Mouse (Mus musculus) CH12.LX (cell line): ENCODE results near the gene Amdhd1. TPM values are rescaled to one million over a fixed set of nuclear protein-coding genes. Genes with fewer than 3 reads are reported as not detected.

Experiments used
- DNase-seq: peaks from one replicate; pipeline ENCODE4 v3.0.0-alpha.2; 2013; ENCODE audit errors: extremely low read depth
- H3K27ac ChIP-seq: 2 replicates; pipeline ENCODE4 v1.5.1; 2012; ENCODE audit warnings: low read depth, mild to moderate bottlenecking, control low read depth, moderate library complexity; ENCODE audit not compliant: insufficient read depth
- H3K27me3 ChIP-seq: replicated peaks from 2 replicates; pipeline ENCODE3; 2012; ENCODE audit warnings: inconsistent platforms
- H3K36me3 ChIP-seq, 2 experiments: replicated peaks in 1 of 2; 2 replicates each; pipeline versions ENCODE3 to v1.6.1; 2012; ENCODE audit warnings: inconsistent platforms in 1 of 2, low read length in 1 of 2, mild to moderate bottlenecking in 1 of 2, mixed read lengths in 1 of 2, moderate library complexity in 1 of 2; ENCODE audit not compliant: control insufficient read depth in 1 of 2, insufficient read depth in 1 of 2
- H3K4me1 ChIP-seq, 2 experiments: 2 replicates each; pipeline ENCODE4 v1.6.1; 2012; ENCODE audit warnings: inconsistent platforms in 1 of 2, moderate library complexity in 1 of 2; ENCODE audit not compliant: insufficient read depth in 2 of 2, control insufficient read depth in 1 of 2
- H3K4me2 ChIP-seq: 2 replicates; pipeline ENCODE4 v1.6.1; 2012; ENCODE audit warnings: low read depth, mild to moderate bottlenecking, control low read depth; ENCODE audit not compliant: poor library complexity, insufficient read depth, severe bottlenecking
- H3K4me3 ChIP-seq, 3 experiments: fragments of 150-350 bp in 1 of 3; sonication (generic) in 1 of 3; replicated peaks in 1 of 3; 2 replicates each; pipeline versions ENCODE3 to v1.5.1; 2011 to 2012; ENCODE audit warnings: low read depth in 2 of 3, low read length in 2 of 3, mild to moderate bottlenecking in 2 of 3, moderate library complexity in 2 of 3, control low read depth in 1 of 3, improper control_type of control experiment in 1 of 3, inconsistent platforms in 1 of 3, mixed read lengths in 1 of 3; ENCODE audit not compliant: poor library complexity in 1 of 3
- H3K79me2 ChIP-seq: replicated peaks from 2 replicates; pipeline ENCODE4 v1.6.1; 2012; ENCODE audit warnings: mild to moderate bottlenecking, moderate library complexity; ENCODE audit not compliant: control insufficient read depth, poor library complexity, insufficient read depth, severe bottlenecking; ENCODE audit errors: extremely low read depth
- H3K9ac ChIP-seq: 2 replicates; pipeline ENCODE4 v1.6.1; 2012; ENCODE audit warnings: low read depth, mild to moderate bottlenecking, control low read depth, moderate library complexity; ENCODE audit not compliant: insufficient read depth
- H3K9me3 ChIP-seq: replicated peaks from 2 replicates; pipeline ENCODE3; 2012; ENCODE audit warnings: low read length, inconsistent platforms, mixed read lengths
- BHLHE40 ChIP-seq: IDR thresholded peaks from 2 replicates; pipeline ENCODE4 v1.6.1; 2011; ENCODE audit warnings: mild to moderate bottlenecking, low read depth, low read length, improper control_type of control experiment
- CHD1 ChIP-seq: IDR thresholded peaks from 2 replicates; pipeline ENCODE4 v1.6.1; 2012; ENCODE audit warnings: low read depth, low read length, improper control_type of control experiment, inconsistent platforms
- CHD2 ChIP-seq: IDR thresholded peaks from 2 replicates; pipeline ENCODE4 v1.6.1; 2011; ENCODE audit warnings: low read length, improper control_type of control experiment
- CTCF ChIP-seq, 2 experiments: IDR thresholded peaks in 1 of 2; conservative IDR thresholded peaks in 1 of 2; 2 replicates each; pipeline ENCODE4 v1.5.1; 2011 to 2012; ENCODE audit warnings: low read depth in 2 of 2, low read length in 2 of 2, improper control_type of control experiment in 1 of 2, inconsistent platforms in 1 of 2, mild to moderate bottlenecking in 1 of 2, moderate library complexity in 1 of 2
- E2F4 ChIP-seq: IDR thresholded peaks from 2 replicates; pipeline ENCODE4 v1.6.1; 2011; ENCODE audit warnings: low read depth, low read length, improper control_type of control experiment; ENCODE audit not compliant: insufficient replicate concordance
- ELF1 ChIP-seq: IDR thresholded peaks from 2 replicates; pipeline ENCODE4 v1.6.1; 2014; ENCODE audit warnings: low read depth, mild to moderate bottlenecking, inconsistent platforms, low read length, improper control_type of control experiment
- EP300 ChIP-seq: IDR thresholded peaks from 2 replicates; pipeline ENCODE4 v1.6.1; 2011; ENCODE audit warnings: low read length, improper control_type of control experiment
- ETS1 ChIP-seq: conservative IDR thresholded peaks from 2 replicates; pipeline ENCODE4 v1.6.1; 2012; ENCODE audit warnings: low read depth, mild to moderate bottlenecking, inconsistent platforms, low read length, improper control_type of control experiment, moderate library complexity
- GABPA ChIP-seq: IDR thresholded peaks from 2 replicates; pipeline ENCODE4 v1.6.1; 2012; ENCODE audit warnings: low read depth, low read length, improper control_type of control experiment, inconsistent platforms; ENCODE audit not compliant: insufficient replicate concordance
- HCFC1 ChIP-seq: IDR thresholded peaks from 2 replicates; pipeline ENCODE4 v1.6.1; 2012; ENCODE audit warnings: low read depth, mild to moderate bottlenecking, inconsistent platforms, low read length, improper control_type of control experiment
- IRF4 ChIP-seq: IDR thresholded peaks from 2 replicates; pipeline ENCODE4 v1.6.1; 2014; ENCODE audit warnings: low read depth, mild to moderate bottlenecking, inconsistent platforms, low read length, improper control_type of control experiment
- JUN ChIP-seq: IDR thresholded peaks from 2 replicates; pipeline ENCODE4 v1.6.1; 2011; ENCODE audit warnings: low read depth, mild to moderate bottlenecking, low read length, improper control_type of control experiment, moderate library complexity; ENCODE audit not compliant: insufficient read depth
- JUND ChIP-seq: conservative IDR thresholded peaks from 2 replicates; pipeline ENCODE4 v1.6.1; 2011; ENCODE audit warnings: low read depth, low read length, improper control_type of control experiment
- KAT2A ChIP-seq: IDR thresholded peaks from 2 replicates; pipeline ENCODE4 v1.6.1; 2012; ENCODE audit warnings: low read length, improper control_type of control experiment, inconsistent platforms; ENCODE audit not compliant: insufficient replicate concordance
- MAFK ChIP-seq: IDR thresholded peaks from 2 replicates; pipeline ENCODE4 v1.6.1; 2011; ENCODE audit warnings: low read length, improper control_type of control experiment; ENCODE audit not compliant: insufficient replicate concordance
- MAX ChIP-seq: IDR thresholded peaks from 2 replicates; pipeline ENCODE4 v1.6.1; 2011; ENCODE audit warnings: low read length, improper control_type of control experiment
- MAZ ChIP-seq: IDR thresholded peaks from 2 replicates; pipeline ENCODE4 v1.6.1; 2012; ENCODE audit warnings: low read depth, mild to moderate bottlenecking, inconsistent platforms, low read length, improper control_type of control experiment, moderate library complexity
- MEF2A ChIP-seq: IDR thresholded peaks from 2 replicates; pipeline ENCODE4 v1.6.1; 2014; ENCODE audit warnings: low read depth, mild to moderate bottlenecking, inconsistent platforms, low read length, improper control_type of control experiment, borderline replicate concordance
- MXI1 ChIP-seq: IDR thresholded peaks from 2 replicates; pipeline ENCODE4 v1.6.1; 2011; ENCODE audit warnings: mild to moderate bottlenecking, low read depth, low read length, improper control_type of control experiment
- MYC ChIP-seq: IDR thresholded peaks from 2 replicates; pipeline ENCODE4 v1.6.1; 2011; ENCODE audit warnings: low read depth, mild to moderate bottlenecking, improper control_type of control experiment, low read length
- NELFE ChIP-seq: IDR thresholded peaks from 2 replicates; pipeline ENCODE4 v1.6.1; 2011; ENCODE audit warnings: low read depth, low read length, improper control_type of control experiment
- NRF1 ChIP-seq: IDR thresholded peaks from 2 replicates; pipeline ENCODE4 v1.6.1; 2014; ENCODE audit warnings: low read depth, mild to moderate bottlenecking, inconsistent platforms, low read length, improper control_type of control experiment, moderate library complexity
- PAX5 ChIP-seq: IDR thresholded peaks from 2 replicates; pipeline ENCODE4 v1.6.1; 2012; ENCODE audit warnings: low read length, inconsistent platforms, mixed read lengths
- POLR2A ChIP-seq: IDR thresholded peaks from 2 replicates; pipeline ENCODE4 v1.6.1; 2011; ENCODE audit warnings: low read depth, mild to moderate bottlenecking, improper control_type of control experiment, low read length
- POLR2AphosphoS2 ChIP-seq: IDR thresholded peaks from 2 replicates; pipeline ENCODE4 v1.6.1; 2011; ENCODE audit warnings: low read depth, low read length, improper control_type of control experiment
- RAD21 ChIP-seq: IDR thresholded peaks from 2 replicates; pipeline ENCODE4 v1.6.1; 2011; ENCODE audit warnings: low read depth, mild to moderate bottlenecking, low read length, improper control_type of control experiment, moderate library complexity
- RCOR1 ChIP-seq: conservative IDR thresholded peaks from 2 replicates; pipeline ENCODE4 v1.6.1; 2012; ENCODE audit warnings: low read depth, mild to moderate bottlenecking, inconsistent platforms, low read length, improper control_type of control experiment
- SIN3A ChIP-seq: IDR thresholded peaks from 2 replicates; pipeline ENCODE4 v1.6.1; 2012; ENCODE audit warnings: low read length, improper control_type of control experiment, inconsistent platforms
- SMC3 ChIP-seq: IDR thresholded peaks from 2 replicates; pipeline ENCODE4 v1.6.1; 2011; ENCODE audit warnings: low read depth, low read length, improper control_type of control experiment
- TBP ChIP-seq: conservative IDR thresholded peaks from 2 replicates; pipeline ENCODE4 v1.6.1; 2011; ENCODE audit warnings: low read depth, low read length, improper control_type of control experiment
- TCF12 ChIP-seq: IDR thresholded peaks from 2 replicates; pipeline ENCODE4 v1.6.1; 2014; ENCODE audit warnings: low read depth, mild to moderate bottlenecking, inconsistent platforms, low read length, improper control_type of control experiment
- UBTF ChIP-seq: IDR thresholded peaks from 2 replicates; pipeline ENCODE4 v1.6.1; 2012; ENCODE audit warnings: low read depth, mild to moderate bottlenecking, inconsistent platforms, low read length, improper control_type of control experiment, moderate library complexity
- USF1 ChIP-seq: IDR thresholded peaks from 2 replicates; pipeline ENCODE4 v1.6.1; 2014; ENCODE audit warnings: low read depth, mild to moderate bottlenecking, inconsistent platforms, low read length, improper control_type of control experiment
- USF2 ChIP-seq: conservative IDR thresholded peaks from 2 replicates; pipeline ENCODE4 v1.6.1; 2011; ENCODE audit warnings: low read depth, low read length, improper control_type of control experiment
- ZC3H11A ChIP-seq: IDR thresholded peaks from 2 replicates; pipeline ENCODE4 v1.6.1; 2012; ENCODE audit warnings: low read depth, mild to moderate bottlenecking, inconsistent platforms, low read length, improper control_type of control experiment
- ZKSCAN1 ChIP-seq: IDR thresholded peaks from 2 replicates; pipeline ENCODE4 v1.6.1; 2012; ENCODE audit warnings: low read depth, inconsistent platforms, low read length, improper control_type of control experiment, borderline replicate concordance
- ZMIZ1 ChIP-seq: IDR thresholded peaks from 2 replicates; pipeline ENCODE4 v1.6.1; 2012; ENCODE audit warnings: low read depth, mild to moderate bottlenecking, inconsistent platforms, low read length, improper control_type of control experiment
- ZNF384 ChIP-seq: IDR thresholded peaks from 2 replicates; pipeline ENCODE4 v1.6.1; 2012; ENCODE audit warnings: low read depth, low read length, improper control_type of control experiment, inconsistent platforms
- dilution Hi-C: fragments of 300-500 bp; cut with MboI; formaldehyde crosslinking; loops from 2 replicates; pipeline ENCODE4 v1.14.3; 2020; ENCODE audit warnings: low sequenced_read_pairs; ENCODE audit not compliant: extremely low pct_unique_long_range_greater_than_20kb, extremely low pct_ligation_motif_present
- in situ Hi-C: fragments of 300-500 bp; cut with MboI; formaldehyde crosslinking; loops from 3 replicates; pipeline ENCODE4 v1.14.3; 2019; ENCODE audit warnings: low sequenced_read_pairs, low pct_ligation_motif_present, low pct_unique_long_range_greater_than_20kb, mixed read lengths
- polyA plus RNA-seq: library from polyadenylated mRNA; unstranded; fragments of >175 nt; gene quantifications from 2 replicates; pipeline ENCODE4 v1.2.1, GENCODE M21; 2012; ENCODE audit warnings: low read depth; ENCODE audit not compliant: insufficient read length
- total RNA-seq, 2 experiments: library from RNA; depleted of rRNA; stranded (reverse); fragments of 300-350 nt in 1 of 2; fragments of >200 nt in 1 of 2; gene quantifications; 2 replicates each; pipeline ENCODE4 v1.2.3; 2012 to 2014

The Amdhd1 gene
- 4.6 and 8.4 TPM in 2 replicates for total RNA-seq (2012; rRNA removed)
- total RNA-seq (2014; rRNA removed) = 2.4 and 3.3 TPM in 2 replicates
- polyA plus RNA-seq = 2.3 and 2.4 TPM in 2 replicates

- Histone ChIP-seq H3K9me3 (no peaks in the 10 kb centered on the region), H3K27ac (peak within 1 kb of the TSS; percentile 99), H3K27me3 (no peaks in the 10 kb centered on the region), H3K4me1 (peaks cover 0 to 36% of the 10 kb centered on the region in 2 experiments; a peak in 3 of 4 replicates), H3K36me3 (no peaks in the 10 kb centered on the region), H3K9ac (peak within 1 kb of the TSS; percentile 85), H3K79me2 (no peaks in the 10 kb centered on the region), H3K4me3 (peak within 1 kb of the TSS; percentile 46 to 77 (median 56)), H3K4me2 (peak within 1 kb of the TSS; percentile 73)
- dilution Hi-C loops (no loop called here), in situ Hi-C loops (loop anchor here (5.0 kb wide), 1 partner anchor 37 kb away; no protein-coding TSS in a partner anchor)
- no peak for TF ChIP-seq POLR2AphosphoS2
- peak; percentile 78 for TF ChIP-seq MAZ
- TF ChIP-seq ZMIZ1 = no peak
- TF ChIP-seq RCOR1 = 0 out of 2 replicates have a peak, but pooled peaks have one; percentile 71
- no peak; the same call in 1 of the 2 replicates for TF ChIP-seq ZNF384
- TF ChIP-seq MAFK = no peak
- TF ChIP-seq SMC3 = peak; percentile 96
- TF ChIP-seq POLR2A = peak; percentile 43; the same call in 1 of the 2 replicates
- TF ChIP-seq CHD2 = no peak
- TF ChIP-seq IRF4 = peak; percentile 70; the same call in 1 of the 2 replicates
- peak; percentile 100 for TF ChIP-seq BHLHE40
- TF ChIP-seq MAX = peak; percentile 74
- TF ChIP-seq TCF12 = peak; percentile 76
- TF ChIP-seq MEF2A = peak; percentile 67
- no peak for TF ChIP-seq PAX5
- peak; percentile 51; the same call in 1 of the 2 replicates for TF ChIP-seq SIN3A
- TF ChIP-seq ETS1 = peak; percentile 33; the same call in 1 of the 2 replicates
- TF ChIP-seq JUN = no peak
- TF ChIP-seq CTCF (conservative IDR thresholded peaks at IDR 0.05 in 1 of 2, IDR thresholded peaks at IDR 0.05 in 1 of 2; ENCODE audit: low read depth in 2 of 2, low read length in 2 of 2) = peak in 1 of 2 experiments; percentile 99; a peak in 2 of 4 replicates
- no peak for TF ChIP-seq GABPA
- TF ChIP-seq MXI1 = peak; percentile 83
- peak; percentile 33; the same call in 1 of the 2 replicates for TF ChIP-seq USF1
- TF ChIP-seq MYC = 0 out of 2 replicates have a peak, but pooled peaks have one; percentile 46
- TF ChIP-seq NELFE = peak; percentile 65
- no peak for TF ChIP-seq KAT2A
- peak; percentile 61 for TF ChIP-seq ZC3H11A
- TF ChIP-seq E2F4 = 0 out of 2 replicates have a peak, but pooled peaks have one; percentile 52
- TF ChIP-seq ELF1 = peak; percentile 71
- peak; percentile 93 for TF ChIP-seq UBTF
- no peak; the same call in 1 of the 2 replicates for TF ChIP-seq EP300
- peak; percentile 87 for TF ChIP-seq RAD21
- TF ChIP-seq CHD1 = no peak
- no peak for TF ChIP-seq JUND
- TF ChIP-seq NRF1 = peak; percentile 80
- TF ChIP-seq ZKSCAN1 = no peak
- TF ChIP-seq TBP = no peak
- peak; percentile 56 for TF ChIP-seq HCFC1
- TF ChIP-seq USF2 = no peak
- DNase-seq = peak; percentile 89
Measured at GRCm38 (mm10) chr10:93539775-93540430, at the start of gene Amdhd1. Gene Amdhd1 (minus strand): TSS chr10:93540033.
